Mouse (Mus musculus) forebrain, postnatal 0 days (tissue): Measurements from ENCODE around the gene Large1. TPM values are rescaled to one million over a fixed set of nuclear protein-coding genes. Genes with fewer than 3 reads are reported as not detected.

Experiments
- ATAC-seq: fragments of 200-750 bp; cut with Nextera tagmentation; 2 replicates; pipeline ENCODE4 v1.8.0; 2017; ENCODE audit warnings: mild to moderate bottlenecking, moderate library complexity
- DNase-seq: peaks from one replicate; pipeline ENCODE4 v3.0.0-alpha.2; 2015
- H3K27ac ChIP-seq: fragments of 300-500 bp; sonication (generic); 2 replicates; pipeline ENCODE4 v1.5.1; 2014; ENCODE audit warnings: low read depth, mild to moderate bottlenecking, antibody characterized with exemption, low read length, moderate library complexity, mixed read lengths
- H3K27me3 ChIP-seq: fragments of 300-500 bp; sonication (generic); 2 replicates; pipeline ENCODE4 v1.6.1; 2014; ENCODE audit warnings: mild to moderate bottlenecking, low read length, mixed read lengths; ENCODE audit not compliant: insufficient read depth
- H3K36me3 ChIP-seq: fragments of 300-500 bp; sonication (generic); 2 replicates; pipeline ENCODE4 v1.6.1; 2014; ENCODE audit warnings: mild to moderate bottlenecking, moderate library complexity; ENCODE audit not compliant: insufficient read depth
- H3K4me1 ChIP-seq: fragments of 300-500 bp; sonication (generic); 2 replicates; pipeline ENCODE4 v1.6.1; 2014; ENCODE audit warnings: antibody characterized with exemption; ENCODE audit not compliant: insufficient read depth
- H3K4me2 ChIP-seq: fragments of 300-500 bp; sonication (generic); 2 replicates; pipeline ENCODE4 v1.6.1; 2014; ENCODE audit warnings: low read depth, mild to moderate bottlenecking, moderate library complexity
- H3K4me3 ChIP-seq: fragments of 300-500 bp; sonication (generic); 2 replicates; pipeline ENCODE4 v1.5.1; 2014; ENCODE audit warnings: low read depth, low read length, mixed read lengths
- H3K9ac ChIP-seq: fragments of 300-500 bp; sonication (generic); 2 replicates; pipeline ENCODE4 v1.6.1; 2014; ENCODE audit warnings: mild to moderate bottlenecking
- H3K9me3 ChIP-seq: fragments of 300-500 bp; sonication (generic); 2 replicates; pipeline ENCODE4 v1.6.1; 2016; ENCODE audit warnings: low read length
- CTCF ChIP-seq: sonication (generic); IDR thresholded peaks from 2 replicates; pipeline ENCODE4 v1.5.1; 2016; ENCODE audit warnings: antibody characterized with exemption, control low read depth, low read depth
- WGBS: fragments of 180-500 bp; shearing (Covaris S2); extraction: QIAGEN DNeasy Blood & Tissue Kit; methylation state at CpG from one replicate; pipeline ENCODE4 v1.1.7; 2014; 5-methylcytosine and 5-hydroxymethylcytosine counted together
- polyA plus RNA-seq: library from polyadenylated mRNA; unstranded; fragments of >200 nt; fragmentation: Nextera tagmentation; extraction: Ambion mirVana; gene quantifications from 2 replicates; pipeline ENCODE4 v1.2.1, GENCODE M21; 2015
- total RNA-seq: library from RNA; depleted of rRNA; stranded (reverse); fragments of >200 nt; gene quantifications from 2 replicates; pipeline ENCODE4 v1.2.3, GENCODE M21; 2014

Large1 gene
- total and polyA plus RNA-seq, 2 experiments from 2014 or later, result 16.7 to 112 TPM

DNA sequence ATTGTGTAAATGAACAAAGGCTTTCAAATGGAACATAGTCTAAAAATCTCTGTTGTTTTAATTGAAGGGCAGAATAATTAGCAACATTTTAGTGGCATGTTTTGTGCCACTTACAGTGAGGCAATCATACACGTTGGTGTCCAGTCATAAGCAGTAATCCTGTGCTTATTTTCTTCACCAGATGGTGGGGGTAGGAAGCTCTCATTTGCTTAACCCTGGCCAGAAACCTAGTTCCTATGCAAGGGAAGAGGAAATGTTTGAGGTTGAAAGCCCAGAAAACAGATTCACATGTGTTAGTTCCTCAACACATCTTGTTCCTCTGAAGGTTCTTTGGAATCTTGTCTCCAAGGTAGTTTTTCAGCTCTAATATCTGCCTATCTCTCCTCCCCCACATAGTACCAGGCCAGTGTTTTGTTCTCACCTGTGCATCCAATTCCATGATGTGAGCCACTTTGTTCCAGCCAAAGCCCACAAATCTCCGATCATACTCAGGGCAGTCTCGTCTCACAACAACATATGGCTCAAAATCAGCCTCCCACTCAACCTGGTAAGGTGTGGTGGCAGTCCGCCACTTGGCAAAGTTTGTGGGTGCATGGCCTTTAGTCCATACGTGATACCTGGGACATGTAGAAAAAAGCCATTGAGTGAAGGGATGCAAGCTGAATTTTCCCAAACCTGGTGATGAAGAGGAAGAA is 535.5 kb downstream of the Large1 start:
- no peak overlapping the region for H3K27ac ChIP-seq
- no peak overlapping the region for H3K4me2 ChIP-seq
- no peak overlapping the region for H3K9ac ChIP-seq
- H3K9me3 ChIP-seq, result no peaks in the 10 kb centered on the region
- no peak overlapping the region for H3K4me3 ChIP-seq
- H3K27me3 ChIP-seq, result no peaks in the 10 kb centered on the region
- 79% methylated on average over 5 of the region's 5 CpGs for WGBS
- no peaks in the 10 kb centered on the region for H3K4me1 ChIP-seq
- DNase-seq, result no peak
- ATAC-seq, result no peak
- peaks cover 26% of the 10 kb centered on the region for H3K36me3 ChIP-seq
- no peak for TF ChIP-seq CTCF

DNA sequence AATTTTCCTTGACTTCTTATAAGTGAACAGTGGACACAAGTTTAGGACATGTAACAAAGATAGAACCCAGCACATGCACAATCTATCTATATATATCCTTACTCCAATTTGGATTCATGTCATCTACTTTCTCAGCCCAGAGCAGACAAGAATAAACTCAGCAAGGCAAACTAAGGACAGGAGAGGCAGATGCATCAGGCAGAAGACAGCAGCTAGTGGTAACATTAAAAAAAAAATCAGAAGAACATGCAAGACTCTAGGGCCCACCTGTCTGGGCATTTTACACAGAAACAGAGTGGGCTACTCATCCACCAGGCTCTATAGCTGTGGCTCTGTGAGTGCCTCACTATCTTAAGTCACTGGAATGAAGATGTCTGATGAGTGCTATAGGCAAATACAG is 536.7 kb downstream of the Large1 start:
- Histone ChIP-seq H3K4me3 (no peak overlapping the region), H3K9me3 (no peaks in the 10 kb centered on the region), H3K27ac (no peak overlapping the region), H3K9ac (no peak overlapping the region), H3K4me1 (no peaks in the 10 kb centered on the region), H3K36me3 (peaks cover 25% of the 10 kb centered on the region), H3K4me2 (no peak overlapping the region), H3K27me3 (no peaks in the 10 kb centered on the region)
- TF ChIP-seq CTCF, result no peak
- DNase-seq (no peak), ATAC-seq (no peak)

DNA sequence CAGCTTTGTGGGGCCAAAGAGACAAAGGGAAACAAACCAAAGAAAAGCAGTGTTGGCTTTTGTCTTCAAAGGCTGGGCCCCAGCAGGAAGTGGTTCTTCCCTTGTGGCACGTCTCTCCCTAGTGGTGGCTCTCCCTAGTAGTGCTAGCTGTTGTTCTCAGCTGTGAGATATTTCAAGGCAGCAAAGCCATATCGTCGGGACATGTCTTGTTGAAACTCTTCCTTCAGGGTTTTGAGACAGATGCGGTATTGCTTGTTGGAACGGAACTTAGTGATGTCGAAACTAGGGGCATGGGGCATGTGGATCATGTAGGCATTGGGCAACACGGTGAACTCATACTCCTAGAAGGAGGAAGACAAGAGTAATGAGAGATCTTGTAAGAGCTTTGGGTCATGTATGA is 537.7 kb downstream of the Large1 start:
- Histone ChIP-seq H3K36me3 (peaks cover 16% of the 10 kb centered on the region), H3K27me3 (no peaks in the 10 kb centered on the region), H3K27ac (no peak overlapping the region), H3K9ac (no peak overlapping the region), H3K9me3 (no peaks in the 10 kb centered on the region), H3K4me3 (no peak overlapping the region), H3K4me2 (no peak overlapping the region), H3K4me1 (no peaks in the 10 kb centered on the region)
- ATAC-seq, result no peak
- no peak for DNase-seq
- TF ChIP-seq CTCF, result no peak
- WGBS, result 87% methylated on average over 7 of the region's 7 CpGs

DNA sequence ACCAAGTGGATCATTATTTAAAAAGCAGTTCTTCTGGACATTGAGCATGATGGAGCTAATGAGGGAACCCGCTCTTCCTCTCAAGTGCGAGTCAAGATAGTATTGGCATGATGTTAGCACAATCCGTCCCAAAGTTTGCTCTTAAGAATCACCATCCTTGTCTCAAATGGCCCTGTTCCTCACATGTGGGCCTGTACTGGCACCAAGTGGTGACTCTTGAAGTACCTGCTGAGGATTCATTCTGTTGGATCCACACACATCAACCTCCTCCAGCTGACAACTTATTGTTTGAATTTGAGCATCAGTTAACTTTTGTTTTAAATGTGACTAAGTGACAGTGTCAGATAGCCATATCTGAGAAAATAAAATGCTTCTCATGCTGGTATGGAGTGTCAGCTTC is 540.6 kb downstream of the Large1 start:
- peaks cover 16% of the 10 kb centered on the region for H3K36me3 ChIP-seq
- H3K9ac ChIP-seq, result no peak overlapping the region
- DNase-seq (no peak), ATAC-seq (no peak)
- 93% methylated on average over 3 of the region's 3 CpGs for whole genome bisulfite sequencing
- H3K4me1 ChIP-seq, result no peaks in the 10 kb centered on the region
- H3K4me3 ChIP-seq, result no peak overlapping the region
- H3K27ac ChIP-seq, result no peak overlapping the region
- TF ChIP-seq CTCF, result 0 out of 2 replicates have a peak, but pooled peaks have one; percentile 10
- H3K9me3 ChIP-seq, result no peaks in the 10 kb centered on the region
- no peak overlapping the region for H3K4me2 ChIP-seq
- H3K27me3 ChIP-seq, result no peaks in the 10 kb centered on the region

DNA sequence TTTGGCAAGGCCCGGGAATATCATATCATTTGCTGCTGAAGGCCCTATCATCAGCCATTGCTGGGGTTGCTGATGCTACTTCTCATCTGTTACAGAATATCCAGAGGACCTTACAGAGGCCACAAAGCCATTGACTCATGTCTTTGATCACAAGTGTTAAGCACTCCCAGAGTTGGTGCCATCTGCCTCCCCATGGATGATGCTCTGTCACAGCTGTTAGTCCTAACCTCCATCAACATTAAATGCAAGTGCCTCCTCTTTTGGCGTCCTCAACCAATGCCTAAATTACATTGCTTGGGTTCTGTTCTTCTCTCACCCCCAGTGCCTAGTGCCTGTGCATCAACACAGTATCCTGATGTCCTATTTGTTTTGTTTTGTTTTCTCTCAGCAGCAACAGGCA is 551.8 kb downstream of the Large1 start:
- Histone ChIP-seq H3K27ac (no peak overlapping the region), H3K4me1 (no peaks in the 10 kb centered on the region), H3K4me2 (no peak overlapping the region), H3K27me3 (no peaks in the 10 kb centered on the region), H3K9me3 (no peaks in the 10 kb centered on the region), H3K36me3 (no peaks in the 10 kb centered on the region), H3K4me3 (no peak overlapping the region), H3K9ac (no peak overlapping the region)
- no peak for DNase-seq
- no peak for TF ChIP-seq CTCF
- WGBS, result 91% methylated on average over 2 of the region's 2 CpGs
- no peak for ATAC-seq

DNA sequence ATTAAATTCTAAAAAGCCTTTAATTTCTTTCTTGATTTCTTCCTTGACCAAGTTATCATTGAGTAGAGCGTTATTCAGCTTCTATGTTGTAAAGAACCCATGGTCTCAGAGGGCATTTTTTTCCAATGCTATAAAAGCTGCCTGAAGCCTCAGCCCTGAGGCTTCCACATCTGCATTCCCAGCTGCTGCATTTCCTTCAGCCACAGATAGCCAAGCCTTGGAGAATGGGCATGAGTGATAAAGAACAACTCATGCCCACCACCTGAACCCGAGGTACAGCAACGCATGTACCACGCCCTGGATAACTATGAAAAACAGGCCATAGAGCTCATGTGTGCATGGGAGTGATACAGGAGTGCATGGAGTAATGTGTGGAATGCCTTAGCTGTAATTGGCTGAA is 572.7 kb downstream of the Large1 start:
- Histone ChIP-seq H3K9ac (no peak overlapping the region), H3K27me3 (no peaks in the 10 kb centered on the region), H3K4me3 (no peak overlapping the region), H3K36me3 (no peaks in the 10 kb centered on the region), H3K9me3 (no peaks in the 10 kb centered on the region), H3K27ac (no peak overlapping the region), H3K4me2 (no peak overlapping the region), H3K4me1 (no peaks in the 10 kb centered on the region)
- no peak for ATAC-seq
- no peak for TF ChIP-seq CTCF
- WGBS, result 94% methylated on average over 4 of the region's 4 CpGs
- DNase-seq, result no peak

DNA sequence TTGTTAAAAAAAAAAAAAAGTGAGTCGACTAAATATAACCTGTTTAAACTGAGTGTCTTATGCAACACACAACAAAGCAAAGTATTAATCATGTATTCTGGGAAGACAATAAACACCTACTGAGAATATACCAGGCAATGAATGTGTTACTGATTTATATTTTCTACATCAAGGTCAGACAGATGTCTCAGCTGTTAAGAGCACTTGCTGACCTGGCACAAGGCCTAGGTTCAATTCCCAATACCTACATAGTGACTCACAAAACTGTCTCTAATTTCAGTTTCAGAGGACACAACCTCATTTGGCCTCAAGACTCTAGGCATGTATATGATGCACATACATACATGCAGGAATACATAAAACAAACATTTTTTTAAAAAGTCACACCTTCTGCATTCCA is 575.5 kb downstream of the Large1 start:
- WGBS, result 72% methylated on average over 1 of the region's 1 CpGs
- H3K36me3 ChIP-seq, result no peaks in the 10 kb centered on the region
- no peak overlapping the region for H3K27ac ChIP-seq
- ATAC-seq, result no peak
- no peaks in the 10 kb centered on the region for H3K4me1 ChIP-seq
- no peak overlapping the region for H3K4me2 ChIP-seq
- DNase-seq, result no peak
- H3K9ac ChIP-seq, result no peak overlapping the region
- no peaks in the 10 kb centered on the region for H3K27me3 ChIP-seq
- H3K4me3 ChIP-seq, result no peak overlapping the region
- TF ChIP-seq CTCF, result no peak
- H3K9me3 ChIP-seq, result no peaks in the 10 kb centered on the region
